Mouse (Mus musculus) right cerebral cortex, postnatal 36 days (tissue): ENCODE data around the gene Sept11.

Source experiments
- DNase-seq, 2 experiments: peaks; one replicate each; pipeline ENCODE4 v3.0.0; 2022; ENCODE audit warnings: low spot score in 2 of 2, mixed read lengths in 1 of 2

Gene Sept11

GRCm38 (mm10) chr5:93126930-93127562 is 33.8 kb downstream of the Sept11 start:
- no peak for DNase-seq

- DNase-seq = peak; percentile 47 to 48
These were observed 34.5 kb downstream of the Sept11 start for GRCm38 (mm10) chr5:93127722-93128121.

GRCm38 (mm10) chr5:93128765-93129164 is 35.5 kb downstream of the Sept11 start:
- no peak for DNase-seq

- DNase-seq = no peak
These were observed 36.7 kb downstream of the Sept11 start for GRCm38 (mm10) chr5:93129953-93130352.

DNA sequence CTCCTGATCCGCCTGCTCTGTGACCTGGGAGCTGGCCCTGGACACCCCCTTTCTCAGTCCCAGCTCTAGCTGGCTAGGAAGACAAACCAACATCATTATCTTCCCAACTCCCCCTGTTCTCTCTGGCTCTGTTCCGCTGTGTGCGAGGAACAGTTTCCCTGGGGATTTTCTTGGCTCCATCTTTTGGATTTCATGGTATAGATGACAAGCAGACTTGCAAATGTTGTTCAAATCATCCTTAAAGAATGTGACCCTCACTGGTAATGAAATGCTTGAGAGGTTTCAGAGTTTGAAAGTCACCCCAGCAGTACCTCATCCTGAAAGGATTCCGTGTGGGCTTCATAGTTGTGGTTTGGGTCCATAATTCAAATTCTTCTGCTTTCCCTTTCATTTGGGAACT is 38.2 kb downstream of the Sept11 start:
- no peak for DNase-seq

DNA sequence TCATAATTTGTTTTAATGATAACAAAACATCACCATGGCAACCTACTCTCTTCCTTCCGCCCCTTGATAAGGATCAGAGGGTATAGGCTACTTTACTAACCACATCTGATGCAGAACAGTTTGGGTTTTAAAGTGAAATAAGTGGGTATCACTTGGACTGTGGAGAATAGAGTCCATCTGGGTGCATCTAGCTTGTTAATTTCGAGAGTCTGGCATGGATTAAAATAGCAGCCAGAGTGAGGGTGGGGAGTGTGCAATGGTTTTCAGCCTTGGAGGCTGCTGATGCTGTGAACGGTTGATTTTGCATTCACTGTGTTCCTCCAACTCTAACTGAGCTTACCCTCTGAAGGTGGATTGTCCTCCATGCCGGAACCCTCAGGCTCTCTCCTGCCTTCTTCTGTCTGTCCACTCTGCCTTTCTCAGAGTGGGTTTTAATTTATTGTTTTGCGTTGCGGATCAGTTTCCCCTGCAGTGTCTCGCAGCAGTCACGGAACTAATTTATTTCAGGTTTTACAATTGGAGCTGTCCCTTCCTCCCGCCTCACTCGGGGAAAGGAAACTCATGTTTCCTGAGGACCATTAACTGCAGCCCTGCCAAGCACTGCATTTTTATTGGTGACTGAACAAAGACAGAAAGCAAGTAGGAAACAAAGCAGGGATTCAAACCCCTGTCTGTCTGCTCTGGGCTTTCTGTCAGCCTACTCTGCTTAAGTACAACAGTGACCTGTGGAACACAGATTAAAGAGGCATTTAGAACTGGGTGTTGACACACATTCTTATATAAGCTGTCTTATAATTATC is 40.4 kb downstream of the Sept11 start:
- DNase-seq = peak in 1 of 2 experiments; percentile 71

- no peak for DNase-seq
These were observed 42.3 kb downstream of the Sept11 start for GRCm38 (mm10) chr5:93135368-93136107.

DNA sequence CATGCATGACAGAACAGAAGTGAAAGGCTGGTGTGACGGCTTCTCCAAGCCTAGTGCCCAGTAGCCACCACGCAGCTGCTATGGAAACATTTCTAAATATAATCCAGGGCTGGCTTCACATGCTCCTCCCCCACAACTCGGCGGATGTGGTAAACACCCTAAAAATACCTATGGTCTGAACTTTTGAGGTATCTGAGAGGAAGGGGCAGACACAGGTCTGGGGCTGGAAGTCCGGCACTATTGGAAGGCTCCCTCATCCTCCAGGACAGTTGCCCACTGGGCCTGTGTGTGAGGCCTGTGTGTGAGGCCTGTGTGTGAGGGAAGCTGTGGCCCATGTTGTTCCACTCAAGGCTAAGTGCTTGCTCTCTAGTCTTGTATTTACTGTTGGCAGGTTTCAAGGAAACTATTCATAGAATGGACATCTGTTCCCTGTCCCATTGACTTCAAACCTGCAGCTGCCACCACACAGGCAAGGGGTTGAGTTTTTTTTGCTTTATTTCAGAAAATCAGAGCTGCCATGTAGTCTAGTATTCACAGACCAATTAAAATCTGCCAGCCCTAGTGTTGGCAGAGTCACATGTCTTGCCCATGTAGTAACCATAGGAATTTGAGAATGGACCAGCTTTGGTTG is 43.8 kb downstream of the Sept11 start:
- DNase-seq = peak in 1 of 2 experiments; percentile 40

DNA sequence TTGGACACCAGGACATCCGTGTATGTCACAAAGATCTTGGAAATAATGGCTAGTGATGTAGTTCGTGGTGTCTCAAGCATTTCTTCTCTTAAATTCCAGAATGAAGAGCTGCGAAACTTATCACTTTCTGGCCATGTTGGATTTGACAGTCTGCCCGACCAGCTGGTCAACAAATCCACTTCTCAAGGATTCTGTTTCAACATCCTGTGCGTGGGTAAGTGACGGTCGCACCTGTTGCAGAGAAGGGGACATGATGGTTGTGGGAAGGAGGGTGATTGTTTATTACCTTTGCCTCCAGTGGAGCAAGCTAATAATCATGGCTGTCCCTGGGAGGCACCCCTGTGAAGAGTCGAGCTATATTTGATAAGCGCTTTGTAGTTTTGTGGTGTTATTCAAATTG is 46.1 kb downstream of the Sept11 start:
- no peak for DNase-seq

GRCm38 (mm10) chr5:93140747-93141146 is 47.5 kb downstream of the Sept11 start:
- no peak for DNase-seq

- no peak for DNase-seq
These were observed 50.3 kb downstream of the Sept11 start for GRCm38 (mm10) chr5:93143360-93144091.

DNA sequence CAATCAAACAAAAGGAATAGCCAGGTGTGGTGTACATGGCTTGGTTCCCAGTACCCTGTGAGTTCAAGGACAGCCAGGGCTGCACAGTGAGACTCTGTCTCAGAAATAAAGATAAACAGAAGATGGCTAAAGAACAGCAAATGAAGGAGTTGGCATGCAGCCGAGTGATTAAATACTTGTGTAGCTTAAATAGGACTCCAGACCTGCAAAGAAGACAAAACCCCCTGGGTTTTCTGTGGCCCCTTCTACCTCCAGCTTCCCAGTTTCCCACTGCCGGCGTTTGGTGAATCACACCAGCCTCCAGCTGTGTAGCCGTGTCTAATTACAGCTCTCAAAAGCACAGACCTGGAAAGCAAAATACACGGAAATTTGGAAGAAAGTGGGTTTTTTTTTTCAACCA is 51.6 kb downstream of the Sept11 start:
- no peak for DNase-seq

DNA sequence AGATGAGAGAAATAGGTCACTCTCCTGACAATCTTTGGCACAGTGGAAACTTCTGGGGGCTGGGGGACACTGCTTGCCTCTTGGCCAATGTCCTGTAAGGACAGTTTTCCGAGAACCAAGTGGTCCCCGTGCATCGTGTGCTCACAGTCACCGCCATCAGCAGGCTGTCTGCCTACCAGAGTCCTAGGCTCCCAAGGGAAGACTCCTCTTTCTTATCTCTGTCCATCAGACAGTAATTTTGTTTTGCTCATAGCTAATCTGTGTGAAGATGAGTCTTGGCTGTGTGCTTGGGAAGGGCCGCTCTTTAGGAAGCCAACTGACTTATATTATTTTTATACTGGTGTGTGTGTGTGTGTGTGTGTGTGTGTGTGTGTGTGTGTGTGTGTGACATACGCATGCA is 52.3 kb downstream of the Sept11 start:
- DNase-seq = no peak

- no peak for DNase-seq
These were observed 56.9 kb downstream of the Sept11 start for GRCm38 (mm10) chr5:93149969-93150777.

GRCm38 (mm10) chr5:93151985-93152384 is 58.7 kb downstream of the Sept11 start:
- no peak for DNase-seq

DNA sequence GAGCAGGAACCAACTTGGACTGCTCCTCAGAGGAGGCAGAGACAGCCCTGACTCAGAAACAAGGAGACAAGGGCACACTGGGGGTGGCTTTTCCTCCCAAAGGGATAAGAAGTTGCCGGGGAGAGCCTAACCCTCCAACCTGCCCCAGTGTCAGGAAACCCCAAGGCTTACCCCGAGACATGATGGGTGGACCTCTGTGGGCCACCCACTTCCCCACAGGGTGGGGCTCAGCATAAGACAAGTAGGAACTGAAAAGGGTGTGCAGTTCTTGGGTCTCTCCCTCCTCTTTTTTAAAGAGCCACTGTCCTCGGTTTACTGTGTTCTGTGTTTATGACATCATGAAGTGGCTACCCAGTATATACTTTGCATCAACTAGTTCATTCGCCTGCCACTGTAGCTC is 59.2 kb downstream of the Sept11 start:
- DNase-seq = no peak

DNA sequence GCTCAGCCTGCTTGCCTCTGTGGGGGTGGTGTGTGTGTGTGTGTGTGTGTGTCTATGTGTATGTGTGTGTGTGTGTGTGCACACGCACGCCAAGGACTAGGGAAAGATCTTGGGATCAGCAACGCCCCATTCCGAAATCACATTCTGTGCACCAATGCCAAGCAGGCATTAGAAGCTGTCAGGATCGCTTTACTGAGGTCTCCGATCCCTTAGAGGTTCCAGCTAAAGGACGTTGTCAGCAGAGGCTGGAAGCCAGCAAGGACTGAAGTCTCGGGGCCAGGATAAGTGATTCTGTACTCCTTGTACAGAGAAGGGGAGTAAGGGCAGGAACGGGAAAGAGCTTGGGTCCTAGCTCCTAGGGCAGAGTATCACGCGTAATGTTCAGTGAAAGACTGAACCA is 61.2 kb downstream of the Sept11 start:
- no peak for DNase-seq

GRCm38 (mm10) chr5:93163541-93163940 is 70.3 kb downstream of the Sept11 start:
- DNase-seq = no peak

- DNase-seq = no peak
These were observed 74.8 kb downstream of the Sept11 start for GRCm38 (mm10) chr5:93167919-93168516.

DNA sequence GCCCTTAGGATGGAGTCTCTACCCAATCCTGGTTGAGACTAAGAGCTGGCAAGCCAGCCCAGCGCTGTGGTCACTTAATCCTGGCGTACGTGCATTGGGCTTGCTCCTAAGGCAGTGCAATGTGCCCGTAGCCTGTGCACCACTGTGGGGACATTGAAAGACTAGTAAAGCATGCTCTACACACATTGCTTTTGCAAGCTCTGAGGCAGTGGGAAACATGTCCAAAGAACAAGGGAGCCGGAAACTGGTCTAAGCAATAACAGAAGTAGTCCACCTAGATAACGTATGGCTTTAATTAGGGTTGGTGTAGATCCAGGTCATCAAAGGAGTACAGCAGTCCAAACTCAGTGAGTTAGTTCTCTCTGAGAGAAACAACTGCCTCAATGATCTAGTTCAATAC is 75.4 kb downstream of the Sept11 start:
- no peak for DNase-seq
